Mouse (Mus musculus): ENCODE measurements around the gene P2ry6. TPM values are rescaled to one million over a fixed set of nuclear protein-coding genes. Genes with fewer than 3 reads are reported as not detected.

P2ry6 gene
- total RNA-seq, 4 experiments from 2014 or later = 0.53 to 1.2 (median 0.94) TPM

DNA sequence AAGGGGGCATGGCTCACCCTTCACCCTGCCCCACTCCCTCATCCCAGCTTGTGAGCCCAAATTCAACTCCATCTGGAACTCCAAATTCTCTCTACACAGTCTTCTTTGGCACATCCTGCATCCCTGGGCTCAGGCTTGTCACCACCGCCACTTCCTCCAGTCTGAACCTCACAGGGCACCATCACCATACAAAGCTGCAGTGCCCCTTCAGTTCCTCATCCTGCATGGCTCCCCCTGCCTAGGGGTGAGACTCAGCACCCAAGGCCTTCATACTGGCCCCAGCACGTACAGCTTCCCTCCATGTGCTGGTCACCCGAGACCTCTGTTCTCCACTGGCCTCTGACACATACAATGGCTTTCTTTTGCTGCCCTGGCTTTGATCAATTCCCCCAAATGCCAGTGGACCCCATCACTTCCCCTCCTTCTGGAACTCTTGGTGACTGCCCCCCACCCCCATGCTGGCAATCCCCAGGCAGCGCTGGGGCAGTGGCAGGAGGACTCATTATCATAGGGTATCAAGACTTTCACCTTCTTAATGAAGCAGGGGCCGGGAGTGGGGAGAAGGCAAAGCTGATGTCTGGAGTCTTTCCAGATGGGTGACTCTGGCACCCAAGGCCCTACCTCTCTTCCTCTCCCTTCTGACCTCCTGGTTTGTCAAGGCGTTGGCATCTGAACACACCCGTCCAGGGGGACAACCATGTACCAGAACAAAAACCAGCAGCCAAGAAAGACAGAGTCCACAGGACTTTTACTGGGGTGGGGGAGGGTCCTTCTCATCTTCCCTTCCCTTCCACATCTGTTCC lies 55.2 kb downstream of the P2ry6 start:
- DNase-seq (ENCODE audit: low spot score in 2 of 2) = no peak

- DNase-seq (ENCODE audit: low spot score in 2 of 2) = peak in 1 of 2 experiments; percentile 53
Measured at GRCm38 (mm10) chr7:100918176-100918575, 56.3 kb downstream of the P2ry6 start.

DNA sequence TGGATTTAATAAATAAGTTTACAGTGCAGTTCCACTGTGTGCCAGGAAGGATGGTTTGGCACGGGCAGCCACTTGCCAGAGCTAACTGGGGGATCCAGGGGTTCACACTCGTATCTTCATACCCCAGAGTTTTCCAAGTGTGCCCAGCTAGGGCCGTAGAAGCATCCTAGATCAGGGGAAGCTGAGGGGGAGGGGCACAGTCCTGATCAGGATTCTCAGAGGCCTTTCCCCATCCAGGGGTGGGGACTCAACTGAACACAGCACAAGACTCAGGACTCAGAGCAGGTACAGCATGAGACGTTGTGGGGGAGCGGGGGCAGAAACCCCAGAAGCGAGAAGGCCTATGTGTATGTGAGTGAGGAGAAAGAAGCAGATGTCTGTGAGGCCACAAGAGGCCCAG lies 56.7 kb downstream of the P2ry6 start:
- DNase-seq (ENCODE audit: low spot score in 2 of 2) = no peak

- no peak for DNase-seq (ENCODE audit: low spot score in 2 of 2)
Measured at GRCm38 (mm10) chr7:100916526-100916925, 57.9 kb downstream of the P2ry6 start.

DNA sequence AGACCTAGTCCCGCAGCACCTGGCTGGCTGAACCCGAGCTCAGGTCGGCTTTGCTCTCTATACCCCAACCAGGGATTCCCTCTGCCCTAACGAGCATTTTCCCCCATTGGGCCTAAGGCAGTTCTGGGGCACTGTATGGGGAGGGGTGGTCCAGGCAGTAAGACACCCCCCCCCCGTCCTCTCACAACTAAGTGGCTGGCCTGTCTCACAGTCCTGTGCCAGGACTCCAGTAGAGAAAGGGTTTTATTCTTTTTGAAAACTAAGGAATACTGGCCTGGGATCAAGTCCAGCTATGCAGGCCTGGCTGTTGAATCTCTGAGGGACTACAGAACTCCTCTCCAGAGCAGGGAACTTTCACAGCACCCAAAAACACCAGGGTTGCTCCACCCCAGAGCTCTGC lies 59.2 kb downstream of the P2ry6 start:
- no peak for DNase-seq (ENCODE audit: low spot score in 2 of 2)

GRCm38 (mm10) chr7:100911791-100912190 lies 62.7 kb downstream of the P2ry6 start:
- peak in 1 of 2 experiments; percentile 54 for DNase-seq (ENCODE audit: low spot score in 2 of 2)

DNA sequence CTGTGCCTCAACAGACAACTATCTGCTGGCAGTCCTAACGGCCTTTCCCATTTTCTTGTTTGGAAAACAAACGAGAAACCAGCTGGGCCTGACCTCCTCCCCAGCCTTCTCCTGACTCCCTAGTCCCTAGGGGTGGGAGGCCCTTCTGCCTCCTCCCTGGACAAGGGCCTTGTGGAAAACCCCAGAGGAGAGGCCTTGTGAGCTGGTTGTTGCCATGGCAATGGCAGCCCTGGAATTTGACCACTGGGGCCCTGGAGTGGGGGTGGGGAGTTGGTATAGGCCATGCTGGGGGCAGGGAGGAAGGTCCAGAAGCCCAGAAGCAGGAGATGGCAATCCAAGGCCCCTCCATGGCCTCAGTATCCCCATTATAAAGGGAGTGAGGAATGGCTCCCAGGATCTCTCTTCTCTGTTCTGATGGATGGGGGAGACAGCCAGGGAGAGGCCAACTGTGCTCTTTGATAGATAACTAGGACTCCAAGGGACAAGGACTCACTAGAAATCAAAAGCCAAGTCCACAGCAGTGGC lies 63.1 kb downstream of the P2ry6 start:
- DNase-seq (ENCODE audit: low spot score in 2 of 2) = no peak

GRCm38 (mm10) chr7:100908567-100908966 lies 65.9 kb downstream of the P2ry6 start:
- DNase-seq (ENCODE audit: low spot score in 2 of 2) = peak in 1 of 2 experiments; percentile 47

DNA sequence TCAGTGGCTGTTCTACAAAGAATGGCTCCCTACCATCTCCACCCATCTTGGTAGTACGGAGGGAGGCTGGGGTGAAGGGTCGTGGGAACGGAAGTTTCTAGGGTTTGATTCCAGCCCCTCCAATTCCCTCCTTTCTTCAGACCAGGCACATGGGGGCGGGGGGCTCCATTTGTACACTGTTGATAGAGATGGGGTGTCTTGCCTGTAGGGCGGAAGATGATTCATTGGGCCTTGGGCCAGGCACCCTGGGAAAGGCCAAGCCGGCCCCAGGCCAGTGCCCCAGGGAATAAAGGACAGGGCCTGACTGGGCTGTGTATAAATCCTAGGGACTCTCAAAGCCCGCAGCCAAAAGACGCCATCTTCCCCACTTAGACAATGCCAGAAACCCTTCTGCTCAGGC lies 66.4 kb downstream of the P2ry6 start:
- peak in 1 of 2 experiments; percentile 50 for DNase-seq (ENCODE audit: low spot score in 2 of 2)

DNA sequence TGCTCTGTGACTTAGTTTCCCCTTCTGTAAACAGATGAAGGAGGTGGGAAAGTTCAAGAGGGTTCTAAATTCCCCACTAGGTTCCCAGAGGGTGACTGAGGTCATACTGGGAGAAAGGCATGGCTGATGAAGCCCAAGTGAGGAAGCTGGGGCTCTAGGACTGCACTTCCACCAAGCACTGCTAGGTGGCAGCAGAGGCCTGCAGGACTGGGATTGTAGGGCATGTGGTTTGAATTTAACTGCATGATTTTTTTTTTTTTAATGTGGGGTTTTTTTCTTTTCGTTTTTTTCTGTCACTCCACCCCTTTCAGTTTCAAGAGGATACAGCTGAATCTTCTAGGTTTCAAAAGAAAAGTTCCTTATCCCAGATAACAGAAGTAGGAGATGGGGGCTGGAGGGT lies 67.2 kb downstream of the P2ry6 start:
- DNase-seq (ENCODE audit: low spot score in 2 of 2) = peak; percentile 78 to 79

- DNase-seq (ENCODE audit: low spot score in 2 of 2) = no peak
Measured at GRCm38 (mm10) chr7:100906029-100906789, 68.2 kb downstream of the P2ry6 start.

DNA sequence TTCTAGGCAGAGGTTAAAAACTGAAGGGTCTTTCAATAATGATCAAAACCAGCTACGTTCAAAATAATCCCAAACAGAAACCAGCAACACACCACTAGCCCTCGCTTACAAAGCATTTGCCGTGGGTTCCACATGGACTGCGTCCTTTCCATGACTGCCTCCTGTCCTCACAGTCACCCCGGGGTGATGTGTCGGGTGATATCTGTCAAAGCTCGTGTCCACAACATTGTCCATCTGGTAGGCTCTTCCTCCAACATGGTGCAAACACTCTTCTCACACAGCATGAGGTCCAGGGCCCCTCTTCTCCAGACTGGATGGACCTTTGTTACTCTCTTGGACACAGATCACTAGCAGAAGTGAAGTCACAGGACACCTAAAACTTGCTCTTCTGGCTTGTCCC lies 69.4 kb downstream of the P2ry6 start:
- DNase-seq (ENCODE audit: low spot score in 2 of 2) = no peak

DNA sequence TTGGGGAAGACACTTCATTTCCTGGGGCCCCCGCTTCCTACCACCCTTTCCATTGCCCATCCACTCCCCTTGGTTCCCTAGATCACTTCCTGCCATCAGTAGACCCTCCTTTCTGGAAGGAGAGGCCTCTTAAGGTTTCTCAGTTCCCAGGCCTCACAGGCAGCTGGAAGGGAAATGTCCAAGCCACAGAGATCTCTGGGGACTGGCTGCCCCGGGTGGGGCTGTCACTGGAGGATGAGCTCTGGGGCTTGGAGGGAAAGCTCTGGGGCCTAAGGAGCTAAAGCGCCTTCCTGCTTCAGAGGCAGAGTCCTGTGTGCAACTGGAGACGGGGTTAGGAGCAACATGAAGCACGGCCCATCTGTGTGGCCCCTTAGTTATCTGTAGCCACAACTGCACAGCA lies 69.8 kb downstream of the P2ry6 start:
- DNase-seq (ENCODE audit: low spot score in 2 of 2) = no peak

GRCm38 (mm10) chr7:100902451-100903137 lies 71.9 kb downstream of the P2ry6 start:
- DNase-seq (ENCODE audit: low spot score in 2 of 2) = no peak

DNA sequence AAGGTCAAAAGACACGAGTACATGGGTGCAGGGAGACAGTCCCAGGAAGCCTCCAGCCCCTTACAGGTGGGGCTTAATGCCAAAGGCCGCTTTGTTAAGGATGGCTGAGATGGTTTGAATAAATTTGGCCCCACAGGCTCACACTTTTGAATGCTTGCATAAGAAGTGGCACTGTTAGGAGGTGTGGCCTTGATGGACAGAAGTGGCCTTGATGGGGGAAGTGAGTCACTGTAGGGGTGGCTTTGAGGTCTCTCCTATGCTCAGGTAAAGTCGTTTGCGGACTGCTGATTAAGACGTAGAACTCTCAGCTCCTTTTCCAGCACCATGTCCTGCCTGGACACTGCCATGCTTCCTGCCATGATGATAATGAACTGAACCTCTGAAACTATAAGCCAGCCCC lies 76.6 kb downstream of the P2ry6 start:
- DNase-seq (ENCODE audit: low spot score in 2 of 2) = no peak

DNA sequence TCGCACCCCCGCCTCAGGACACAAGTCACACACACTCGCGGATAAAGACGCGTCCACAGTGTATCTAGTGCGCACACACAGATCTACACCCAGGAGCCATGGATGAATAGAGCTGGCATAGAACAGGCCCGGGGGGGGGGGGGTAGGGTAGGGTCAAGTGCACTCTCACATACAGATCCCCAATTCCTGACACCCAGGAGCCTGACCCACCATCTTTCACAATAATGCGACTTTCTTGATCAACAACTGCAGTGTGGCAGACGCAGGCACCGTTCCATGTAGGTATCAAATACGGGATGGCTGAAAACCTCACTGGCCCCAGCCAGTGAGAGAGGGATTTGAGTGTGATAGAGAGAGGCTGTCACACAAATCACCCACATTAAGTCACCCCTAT lies 79.6 kb downstream of the P2ry6 start:
- no peak for DNase-seq (ENCODE audit: low spot score in 2 of 2)

DNA sequence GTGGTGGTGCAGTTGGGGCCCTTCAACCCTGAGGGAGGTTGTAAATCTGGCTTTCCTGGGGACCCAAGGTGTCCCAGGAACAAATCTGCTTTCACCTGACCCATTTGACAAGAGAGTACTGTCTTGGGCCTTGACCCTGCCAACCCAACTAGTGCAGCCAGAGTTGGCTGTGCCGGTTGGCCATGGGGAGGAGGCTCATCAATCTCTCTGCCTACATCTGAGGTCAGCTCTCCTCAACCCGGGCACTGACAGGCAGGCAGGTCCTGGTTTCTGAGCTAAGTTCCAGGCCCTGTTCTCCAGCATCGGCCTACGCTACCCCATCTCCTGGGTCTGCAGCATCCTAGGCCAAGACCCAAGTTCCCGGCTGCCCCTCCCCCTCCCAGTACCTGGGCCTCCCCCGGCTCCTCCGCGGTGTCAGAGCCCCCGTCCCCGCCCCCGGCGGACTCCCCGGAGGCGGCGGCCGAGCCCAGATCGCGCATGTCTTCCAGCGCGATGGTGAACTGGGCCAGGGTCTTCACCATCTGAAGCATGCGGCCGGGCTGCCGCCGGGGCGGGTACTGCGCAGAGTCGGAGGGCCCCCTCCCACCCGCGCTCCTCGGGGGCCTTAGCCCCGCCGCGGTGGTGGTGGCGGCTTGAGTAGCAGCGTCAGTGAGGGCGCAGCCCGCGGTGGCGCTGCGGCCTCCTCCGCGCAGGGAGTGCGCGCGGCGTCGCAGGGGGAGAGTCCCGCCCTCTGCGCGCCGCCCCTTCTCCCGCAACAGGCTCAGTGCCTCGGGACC lies 80.2 kb downstream of the P2ry6 start:
- DNase-seq (ENCODE audit: low spot score in 2 of 2) = peak in 1 of 2 experiments; percentile 28

GRCm38 (mm10) chr7:100893249-100894056 lies 81.0 kb downstream of the P2ry6 start:
- no peak for DNase-seq (ENCODE audit: low spot score in 2 of 2)

Measured in gastrocnemius, adult 8-10 months (tissue).